ENCODE assay signal across 20 mouse cellular contexts in the genomic region with DNA sequence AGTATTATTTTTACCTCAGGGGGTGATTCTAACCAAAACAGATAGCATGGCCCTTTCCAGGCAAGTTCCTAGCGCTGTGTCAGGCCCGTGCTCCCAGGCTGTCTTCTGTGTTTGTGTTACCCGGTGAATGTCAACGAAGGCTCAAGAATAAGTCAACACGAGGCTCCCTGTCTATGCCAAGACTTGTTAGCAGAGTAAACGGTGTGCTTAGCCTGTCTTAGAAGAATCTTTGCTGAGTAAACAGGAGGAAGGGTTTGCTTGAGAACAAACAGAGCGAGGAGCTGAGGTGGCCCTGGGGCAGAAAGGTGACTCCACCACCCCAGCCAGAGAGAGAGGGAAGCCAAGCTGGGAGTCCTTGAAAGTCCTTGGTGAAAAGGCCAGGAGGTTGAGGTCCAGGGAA. TPM values are rescaled to one million over a fixed set of nuclear protein-coding genes. Genes with fewer than 3 reads are reported as not detected.
DNase-seq lines count a peak whose midpoint lies in the region; ATAC-seq and TF ChIP-seq lines count a peak whose summit lies in the region.
"Had no signal": no experiment of that assay in that cellular context is flagged by ENCODE, and none has a peak within 500 bp of the region (broad histone marks: within the 10 kb centered on the region; RNA-seq: fewer than 3 reads in every experiment).

No protein-coding gene starts in this region.

- no peak overlapping the region for H3K9ac ChIP-seq in forebrain, embryonic 11.5 days (ENCODE audit: low read length)
- H3K9ac ChIP-seq in lung, embryonic 15.5 days = no peak overlapping the region
- no peak overlapping the region for H3K9ac ChIP-seq in limb, embryonic 14.5 days (ENCODE audit: low read depth, low read length, severe bottlenecking)
- peak overlapping the region; percentile 8; the same call in 1 of the 2 replicates for H3K9ac ChIP-seq in stomach, postnatal 0 days (ENCODE audit: low read length)
- H3K9ac ChIP-seq: hindbrain, embryonic 15.5 days; liver, embryonic 13.5 days had no signal

- H3K9me3 ChIP-seq in forebrain, embryonic 10.5 days = no peaks in the 10 kb centered on the region
- H3K9me3 ChIP-seq in forebrain, embryonic 11.5 days (ENCODE audit: control insufficient read depth, low read length) = no peaks in the 10 kb centered on the region
- H3K9me3 ChIP-seq in lung, embryonic 15.5 days = no peaks in the 10 kb centered on the region
- H3K9me3 ChIP-seq in limb, embryonic 14.5 days (ENCODE audit: control insufficient read depth, low read length) = no peaks in the 10 kb centered on the region
- H3K9me3 ChIP-seq in stomach, postnatal 0 days (ENCODE audit: control insufficient read depth, low read length) = no peaks in the 10 kb centered on the region
- H3K9me3 ChIP-seq: hindbrain, embryonic 15.5 days; liver, embryonic 13.5 days had no signal

- TF ChIP-seq POLR2A in limb, embryonic 14.5 days (IDR thresholded peaks at IDR 0.05; ENCODE audit: borderline replicate concordance, extremely low read depth, insufficient read depth, insufficient read length) = no peak

- H3K27ac ChIP-seq in forebrain, embryonic 10.5 days = 0 out of 2 replicates have a peak overlapping the region, but pooled peaks have one; percentile 51
- H3K27ac ChIP-seq in forebrain, embryonic 11.5 days (ENCODE audit: low read depth, low read length) = no peak overlapping the region
- peak overlapping the region; percentile 66 for H3K27ac ChIP-seq in lung, embryonic 15.5 days
- H3K27ac ChIP-seq in limb, embryonic 14.5 days (replicated peaks; ENCODE audit: low read depth, low read length) = 0 out of 2 replicates have a peak overlapping the region, but pooled peaks have one; percentile 40
- H3K27ac ChIP-seq in stomach, postnatal 0 days (replicated peaks) = peak overlapping the region; percentile 58
- H3K27ac ChIP-seq: gastrocnemius, adult 2 months; hindbrain, embryonic 15.5 days; liver, embryonic 13.5 days had no signal

- ATAC-seq in forebrain, embryonic 11.5 days (replicated peaks; ENCODE audit: low FRiP score) = no peak
- no peak for ATAC-seq in lung, embryonic 15.5 days (ENCODE audit: borderline replicate concordance, extremely low read depth, low FRiP score, low TSS enrichment)
- no peak for ATAC-seq in limb, embryonic 14.5 days (ENCODE audit: low FRiP score, low read depth)
- no peak for ATAC-seq in stomach, postnatal 0 days (ENCODE audit: low FRiP score, low TSS enrichment)
- ATAC-seq in activated CD4-positive, CD25-positive, alpha-beta regulatory T cell, adult 4 months = no peak

- WGBS in forebrain, embryonic 10.5 days = 53% methylated on average over 7 of the region's 7 CpGs
- WGBS in forebrain, embryonic 11.5 days = 62% methylated on average over 7 of the region's 7 CpGs
- 17% methylated on average over 7 of the region's 7 CpGs for WGBS in lung, embryonic 15.5 days
- WGBS in limb, embryonic 14.5 days = 61% methylated on average over 7 of the region's 7 CpGs
- WGBS in stomach, postnatal 0 days = 16% methylated on average over 7 of the region's 7 CpGs

- no peak for TF ChIP-seq EP300 in stomach, postnatal 0 days (optimal IDR thresholded peaks at IDR 0.05)

- H3K4me1 ChIP-seq in forebrain, embryonic 10.5 days = peaks cover 44% of the 10 kb centered on the region
- peaks cover 4% of the 10 kb centered on the region; the same call in 1 of the 2 replicates for H3K4me1 ChIP-seq in forebrain, embryonic 11.5 days (replicated peaks; ENCODE audit: control insufficient read depth, insufficient read depth, low read length)
- H3K4me1 ChIP-seq in lung, embryonic 15.5 days = peaks cover 30% of the 10 kb centered on the region
- peaks cover 6% of the 10 kb centered on the region; the same call in 1 of the 2 replicates for H3K4me1 ChIP-seq in limb, embryonic 14.5 days (ENCODE audit: control insufficient read depth, insufficient read depth, low read length)
- peaks cover 6% of the 10 kb centered on the region; the same call in 1 of the 2 replicates for H3K4me1 ChIP-seq in stomach, postnatal 0 days (replicated peaks; ENCODE audit: control insufficient read depth, insufficient read depth)

- H3K27me3 ChIP-seq in forebrain, embryonic 10.5 days (ENCODE audit: poor library complexity, severe bottlenecking) = peaks cover 30% of the 10 kb centered on the region
- H3K27me3 ChIP-seq in forebrain, embryonic 11.5 days (ENCODE audit: control insufficient read depth, insufficient read depth, low read length) = peaks cover 2% of the 10 kb centered on the region; the same call in 1 of the 2 replicates
- peaks cover 24% of the 10 kb centered on the region for H3K27me3 ChIP-seq in lung, embryonic 15.5 days
- H3K27me3 ChIP-seq in limb, embryonic 14.5 days (ENCODE audit: control insufficient read depth, insufficient read depth, low read length) = no peaks in the 10 kb centered on the region
- no peaks in the 10 kb centered on the region for H3K27me3 ChIP-seq in stomach, postnatal 0 days (ENCODE audit: control insufficient read depth, insufficient read depth, low read length)

- TF ChIP-seq CTCF in stomach, postnatal 0 days (IDR thresholded peaks at IDR 0.05; ENCODE audit: low read depth) = no peak

- peaks cover 6% of the 10 kb centered on the region for H3K36me3 ChIP-seq in forebrain, embryonic 10.5 days (replicated peaks)
- no peaks in the 10 kb centered on the region for H3K36me3 ChIP-seq in forebrain, embryonic 11.5 days (ENCODE audit: control insufficient read depth, insufficient read depth, low read length)
- no peaks in the 10 kb centered on the region for H3K36me3 ChIP-seq in lung, embryonic 15.5 days
- no peaks in the 10 kb centered on the region for H3K36me3 ChIP-seq in limb, embryonic 14.5 days (ENCODE audit: control insufficient read depth, insufficient read depth, low read length)
- H3K36me3 ChIP-seq in stomach, postnatal 0 days (ENCODE audit: control insufficient read depth, insufficient read depth, low read length) = no peaks in the 10 kb centered on the region
- H3K36me3 ChIP-seq: hindbrain, embryonic 15.5 days; liver, embryonic 13.5 days had no signal

- no peak for DNase-seq in forebrain, embryonic 10.5 days (ENCODE audit: extremely low spot score, low spot score)
- no peak for DNase-seq in forebrain, embryonic 11.5 days (ENCODE audit: low spot score)
- no peak for DNase-seq in lung, postnatal 10 days
- no peak for DNase-seq in limb, embryonic 14.5 days (ENCODE audit: low spot score)
- peak; percentile 38 for DNase-seq in stomach, postnatal 0 days (ENCODE audit: low spot score)
- DNase-seq in layer of hippocampus, postnatal 14 days (ENCODE audit: low spot score in 2 of 2) = no peak
- DNase-seq: adrenal gland, adult 2 months; cerebellum, postnatal 10 days; gastrocnemius, adult 2 months; kidney, adult 2 months; kidney, postnatal 4 days; layer of hippocampus, postnatal 36 days; liver, embryonic 13.5 days; midbrain, embryonic 14.5 days; right cerebral cortex, adult 18-20 months; thymus, postnatal 14 days had no signal

- H3K4me3 ChIP-seq in forebrain, embryonic 10.5 days = no peak overlapping the region
- no peak overlapping the region for H3K4me3 ChIP-seq in forebrain, embryonic 11.5 days (ENCODE audit: low read depth, low read length)
- no peak overlapping the region for H3K4me3 ChIP-seq in lung, embryonic 15.5 days
- no peak overlapping the region for H3K4me3 ChIP-seq in limb, embryonic 14.5 days (replicated peaks; ENCODE audit: low read length)
- H3K4me3 ChIP-seq in stomach, postnatal 0 days (ENCODE audit: low read depth, low read length) = no peak overlapping the region
- H3K4me3 ChIP-seq: gastrocnemius, adult 2 months; hindbrain, embryonic 15.5 days; liver, embryonic 13.5 days; myocyte had no signal

- no peak overlapping the region for H3K4me2 ChIP-seq in forebrain, embryonic 11.5 days (ENCODE audit: low read depth, low read length, severe bottlenecking)
- H3K4me2 ChIP-seq in lung, embryonic 15.5 days = peak overlapping the region; percentile 2; the same call in 1 of the 2 replicates
- H3K4me2 ChIP-seq in limb, embryonic 14.5 days (replicated peaks; ENCODE audit: low read depth, low read length, severe bottlenecking) = no peak overlapping the region
- H3K4me2 ChIP-seq in stomach, postnatal 0 days (replicated peaks; ENCODE audit: low read depth) = no peak overlapping the region
- H3K4me2 ChIP-seq: hindbrain, embryonic 15.5 days; liver, embryonic 13.5 days had no signal

RNA-seq across cellular contexts. Expression of a gene that starts 10.1 kb away (rescaled TPM):
- polyA plus RNA-seq in forebrain, embryonic 10.5 days (2016; fragmentation: Nextera tagmentation; extraction: Ambion mirVana) = 1,247 and 1,263 TPM in 2 replicates
- 1,000 and 1,067 TPM in 2 replicates for polyA plus RNA-seq in forebrain, embryonic 11.5 days (2014; fragmentation: Nextera tagmentation; extraction: Ambion mirVana)
- 1,214 and 1,323 TPM in 2 replicates for polyA plus RNA-seq in lung, embryonic 15.5 days (2015; fragmentation: Nextera tagmentation; extraction: Ambion mirVana)
- 8,964 and 9,963 TPM in 2 replicates for polyA plus RNA-seq in limb, embryonic 14.5 days (2012; rRNA removed)
- 1,860 and 2,018 TPM in 2 replicates for polyA plus RNA-seq in limb, embryonic 14.5 days (2014; fragmentation: Nextera tagmentation; extraction: Ambion mirVana)
- 1,416 and 1,491 TPM in 2 replicates for polyA plus RNA-seq in stomach, postnatal 0 days (2015; fragmentation: Nextera tagmentation; extraction: Ambion mirVana)
- total RNA-seq in layer of hippocampus, postnatal 14 days (2021) = 1,000 to 10,000 TPM; 1,323 to 1,423 TPM
- polyA plus RNA-seq in activated CD4-positive, CD25-positive, alpha-beta regulatory T cell, adult 4 months (2017; shearing (Covaris generic)) = 1,000 to 10,000 TPM; 3,627 to 3,817 TPM

RNA-seq across cellular contexts. Expression of a gene that starts 42.4 kb away (rescaled TPM):
- polyA plus RNA-seq in forebrain, embryonic 10.5 days (2016; fragmentation: Nextera tagmentation; extraction: Ambion mirVana) = 132 and 135 TPM in 2 replicates
- 124 and 132 TPM in 2 replicates for polyA plus RNA-seq in forebrain, embryonic 11.5 days (2014; fragmentation: Nextera tagmentation; extraction: Ambion mirVana)
- 143 and 158 TPM in 2 replicates for polyA plus RNA-seq in lung, embryonic 15.5 days (2015; fragmentation: Nextera tagmentation; extraction: Ambion mirVana)
- polyA plus RNA-seq in limb, embryonic 14.5 days (2012; rRNA removed) = 66.8 and 88.9 TPM in 2 replicates
- 94.4 and 98.8 TPM in 2 replicates for polyA plus RNA-seq in limb, embryonic 14.5 days (2014; fragmentation: Nextera tagmentation; extraction: Ambion mirVana)
- 19.9 and 25.1 TPM in 2 replicates for polyA plus RNA-seq in stomach, postnatal 0 days (2015; fragmentation: Nextera tagmentation; extraction: Ambion mirVana)
- total RNA-seq in layer of hippocampus, postnatal 14 days (2021) = 1 to 10 TPM; 3.3 to 5.8 TPM
- 10 to 100 TPM; 29.4 to 40.1 TPM for polyA plus RNA-seq in activated CD4-positive, CD25-positive, alpha-beta regulatory T cell, adult 4 months (2017; shearing (Covaris generic))
